Mouse (Mus musculus) heart, embryonic 16.5 days (tissue): ENCODE measurements around the gene Snrpa. TPM values are rescaled to one million over a fixed set of nuclear protein-coding genes. Genes with fewer than 3 reads are reported as not detected.
"Not testable (repeated sequence)": the region's sequence is repeated elsewhere in the genome, so short reads cannot be mapped to it uniquely, and the experiment has no call there.

Experiments
- ATAC-seq: fragments of 200-750 bp; cut with Nextera tagmentation; replicated peaks from 2 replicates; pipeline ENCODE4 v1.8.0; 2017; ENCODE audit warnings: moderate number of reproducible peaks; ENCODE audit not compliant: insufficient read depth, low FRiP score; ENCODE audit errors: extremely low read depth
- H3K27ac ChIP-seq: fragments of 300-500 bp; sonication (generic); 2 replicates; pipeline ENCODE4 v1.5.1; 2014; ENCODE audit warnings: mild to moderate bottlenecking, low read length, control low read depth, moderate library complexity
- H3K27me3 ChIP-seq: fragments of 300-500 bp; sonication (generic); 2 replicates; pipeline ENCODE4 v1.6.1; 2014; ENCODE audit warnings: low read length, mixed read lengths; ENCODE audit not compliant: control insufficient read depth, insufficient read depth
- H3K36me3 ChIP-seq: fragments of 300-500 bp; sonication (generic); 2 replicates; pipeline ENCODE4 v1.6.1; 2014; ENCODE audit not compliant: control insufficient read depth, insufficient read depth
- H3K4me1 ChIP-seq: fragments of 300-500 bp; sonication (generic); 2 replicates; pipeline ENCODE4 v1.6.1; 2014; ENCODE audit warnings: low read length, mixed read lengths; ENCODE audit not compliant: control insufficient read depth, insufficient read depth
- H3K4me2 ChIP-seq: fragments of 300-500 bp; sonication (generic); 2 replicates; pipeline ENCODE4 v1.6.1; 2014; ENCODE audit warnings: low read depth, mild to moderate bottlenecking, control low read depth, low read length
- H3K4me3 ChIP-seq: fragments of 300-500 bp; sonication (generic); 2 replicates; pipeline ENCODE4 v1.5.1; 2014; ENCODE audit warnings: mild to moderate bottlenecking, control low read depth, low read length
- H3K9ac ChIP-seq: fragments of 300-500 bp; sonication (generic); 2 replicates; pipeline ENCODE4 v1.6.1; 2014; ENCODE audit warnings: low read length, control low read depth
- H3K9me3 ChIP-seq: fragments of 300-500 bp; sonication (generic); replicated peaks from 2 replicates; pipeline ENCODE4 v1.6.1; 2016; ENCODE audit warnings: low read length; ENCODE audit not compliant: control insufficient read depth
- WGBS: fragments of 180-500 bp; shearing (Covaris S2); extraction: QIAGEN DNeasy Blood & Tissue Kit; methylation state at CpG from one replicate; pipeline ENCODE4 v1.1.7; 2014; 5-methylcytosine and 5-hydroxymethylcytosine counted together
- polyA plus RNA-seq: library from polyadenylated mRNA; unstranded; fragments of >200 nt; fragmentation: Nextera tagmentation; extraction: Ambion mirVana; gene quantifications from 2 replicates; pipeline ENCODE4 v1.2.1, GENCODE M21; 2015

Snrpa gene
- 146 and 165 TPM in 2 replicates for polyA plus RNA-seq

GRCm38 (mm10) chr7:27195681-27196611 is at the start of gene Snrpa, which contains the start of gene BC024978:
TSS of gene Snrpa (minus strand) at chr7:27196271.
TSS of gene BC024978 (plus strand) at chr7:27195781.
- peak within 1 kb of the TSS; percentile 86 for H3K4me2 ChIP-seq
- H3K4me3 ChIP-seq: peak within 1 kb of the TSS; percentile 93
- H3K4me1 ChIP-seq: peaks cover 12% of the 10 kb centered on the region
- no peaks in the 10 kb centered on the region for H3K9me3 ChIP-seq
- H3K36me3 ChIP-seq: peaks cover 22% of the 10 kb centered on the region
- peak within 1 kb of the TSS; percentile 99 for H3K27ac ChIP-seq
- ATAC-seq: peak; percentile 97
- H3K27me3 ChIP-seq: no peaks in the 10 kb centered on the region
- WGBS: under 1% methylated on average over 64 of the region's 64 CpGs
- peak within 1 kb of the TSS; percentile 97 for H3K9ac ChIP-seq

- not testable (repeated sequence) for H3K4me1 ChIP-seq, H3K9ac ChIP-seq, H3K36me3 ChIP-seq, ATAC-seq, H3K4me3 ChIP-seq, H3K4me2 ChIP-seq, H3K9me3 ChIP-seq, H3K27ac ChIP-seq, H3K27me3 ChIP-seq
- WGBS: 86% methylated on average over 2 of the region's 2 CpGs
These were observed 48.0 kb upstream of the Snrpa start for GRCm38 (mm10) chr7:27244088-27244487.

GRCm38 (mm10) chr7:27243211-27243610 is 47.1 kb upstream of the Snrpa start:
- 68% methylated on average over 8 of the region's 8 CpGs for WGBS
- peaks cover 3% of the 10 kb centered on the region; the same call in 1 of the 2 replicates for H3K9me3 ChIP-seq
- no peaks in the 10 kb centered on the region for H3K4me1 ChIP-seq
- no peak overlapping the region for H3K4me2 ChIP-seq
- no peaks in the 10 kb centered on the region for H3K27me3 ChIP-seq
- no peak overlapping the region for H3K9ac ChIP-seq
- ATAC-seq: no peak
- H3K27ac ChIP-seq: no peak overlapping the region
- peaks cover 7% of the 10 kb centered on the region; the same call in 1 of the 2 replicates for H3K36me3 ChIP-seq
- H3K4me3 ChIP-seq: no peak overlapping the region

- peaks cover 3% of the 10 kb centered on the region for H3K4me1 ChIP-seq
- H3K36me3 ChIP-seq: peaks cover 8% of the 10 kb centered on the region; the same call in 1 of the 2 replicates
- H3K4me2 ChIP-seq: no peak overlapping the region
- H3K27ac ChIP-seq: no peak overlapping the region
- H3K4me3 ChIP-seq: no peak overlapping the region
- ATAC-seq: no peak
- no peak overlapping the region for H3K9ac ChIP-seq
- H3K9me3 ChIP-seq: no peaks in the 10 kb centered on the region
- no peaks in the 10 kb centered on the region for H3K27me3 ChIP-seq
- WGBS: 88% methylated on average over 5 of the region's 5 CpGs
These were observed 42.5 kb upstream of the Snrpa start for GRCm38 (mm10) chr7:27238568-27238967.

GRCm38 (mm10) chr7:27237527-27237926 is 41.5 kb upstream of the Snrpa start:
- Histone ChIP-seq H3K9me3 (no peaks in the 10 kb centered on the region), H3K9ac (no peak overlapping the region), H3K4me3 (no peak overlapping the region), H3K27ac (no peak overlapping the region), H3K4me2 (no peak overlapping the region), H3K4me1 (peaks cover 7% of the 10 kb centered on the region), H3K27me3 (no peaks in the 10 kb centered on the region), H3K36me3 (peaks cover 8% of the 10 kb centered on the region; the same call in 1 of the 2 replicates)
- ATAC-seq: no peak
- WGBS: 79% methylated on average over 2 of the region's 2 CpGs

- Histone ChIP-seq H3K36me3 (0 out of 2 replicates have a peak, but pooled peaks cover 3% of the 10 kb centered on the region), H3K4me1 (peaks cover 9% of the 10 kb centered on the region), H3K9ac (no peak overlapping the region), H3K27ac (no peak overlapping the region), H3K4me3 (no peak overlapping the region), H3K4me2 (no peak overlapping the region), H3K9me3 (no peaks in the 10 kb centered on the region), H3K27me3 (no peaks in the 10 kb centered on the region)
- no peak for ATAC-seq
- 87% methylated on average over 2 of the region's 2 CpGs for WGBS
These were observed 39.7 kb upstream of the Snrpa start for GRCm38 (mm10) chr7:27235726-27236125.

GRCm38 (mm10) chr7:27233300-27233699 is 37.2 kb upstream of the Snrpa start:
- ATAC-seq: no peak

GRCm38 (mm10) chr7:27232781-27233281 is 36.8 kb upstream of the Snrpa start, which contains the start of gene Coq8b:
TSS of gene Coq8b (plus strand) at chr7:27233023.
- H3K27ac ChIP-seq: peak within 1 kb of the TSS; percentile 52; the same call in 1 of the 2 replicates
- H3K9me3 ChIP-seq: no peaks in the 10 kb centered on the region
- H3K36me3 ChIP-seq: 0 out of 2 replicates have a peak, but pooled peaks cover 3% of the 10 kb centered on the region
- peak within 1 kb of the TSS; percentile 53 for H3K4me3 ChIP-seq
- peak within 1 kb of the TSS; percentile 73 for H3K4me2 ChIP-seq
- peak within 1 kb of the TSS; percentile 53 for H3K9ac ChIP-seq
- under 1% methylated on average over 25 of the region's 25 CpGs for WGBS
- no peaks in the 10 kb centered on the region for H3K27me3 ChIP-seq
- H3K4me1 ChIP-seq: peaks cover 13% of the 10 kb centered on the region
- ATAC-seq: peak; percentile 91

More at GRCm38 (mm10) chr7:27233300-27233699, 37.2 kb upstream of the Snrpa start:
- Histone ChIP-seq H3K36me3 (0 out of 2 replicates have a peak, but pooled peaks cover 3% of the 10 kb centered on the region), H3K4me3 (peak overlapping the region; percentile 53), H3K27me3 (no peaks in the 10 kb centered on the region), H3K27ac (no peak overlapping the region), H3K9me3 (no peaks in the 10 kb centered on the region), H3K4me1 (peaks cover 13% of the 10 kb centered on the region), H3K4me2 (peak overlapping the region; percentile 73), H3K9ac (peak overlapping the region; percentile 45)
- WGBS: 10% methylated on average over 6 of the region's 6 CpGs
